Mouse (Mus musculus): ENCODE measurements at regions not wholly inside any gene's neighbourhood (a gene's known extent, or its start where the extent isn't known, plus 50 kb on each side); places are given as distances from the start of the nearest gene placed in this dataset.

DNA sequence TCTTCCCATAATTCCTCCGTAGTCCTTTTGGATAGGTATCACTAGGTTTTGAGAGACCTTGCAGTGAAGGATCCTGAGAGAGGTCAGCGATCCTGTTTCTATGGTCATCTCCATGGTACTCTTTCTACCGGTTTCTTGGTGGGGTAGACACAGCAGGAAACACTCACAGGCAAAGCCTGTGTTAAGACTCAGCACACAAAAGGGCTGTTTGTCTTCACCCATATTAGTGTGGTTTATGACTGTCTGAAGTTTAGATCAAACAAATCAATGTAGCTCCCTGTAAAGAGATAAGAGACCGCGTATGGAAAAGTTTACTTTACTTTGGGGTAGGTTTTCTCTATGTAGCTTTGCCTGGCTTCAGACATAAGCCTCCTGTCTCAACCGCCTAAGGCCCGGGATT, 282.5 kb upstream of the Rbms1 start:
- no peak for DNase-seq (ENCODE audit: low spot score)

DNA sequence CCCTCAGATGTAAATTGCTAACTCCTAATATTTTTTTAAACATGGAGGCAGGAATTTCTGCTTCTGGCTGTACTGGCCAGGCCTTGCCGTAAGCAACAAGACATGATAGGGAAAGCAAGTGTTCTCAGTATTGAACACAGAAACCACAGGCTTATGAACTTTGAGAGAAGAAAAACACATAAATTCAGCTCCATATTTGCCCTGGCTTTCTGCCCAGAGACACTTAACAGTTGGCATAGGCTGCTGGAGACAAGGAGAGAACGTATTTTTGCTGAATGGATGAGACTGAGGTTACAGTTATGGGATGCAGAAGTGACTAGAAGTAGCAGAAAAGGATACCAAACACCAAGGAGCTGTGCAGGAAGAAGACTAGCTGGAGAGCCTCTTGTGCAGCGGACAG, 258.7 kb upstream of the Rbms1 start:
- DNase-seq (ENCODE audit: low spot score) = no peak

DNA sequence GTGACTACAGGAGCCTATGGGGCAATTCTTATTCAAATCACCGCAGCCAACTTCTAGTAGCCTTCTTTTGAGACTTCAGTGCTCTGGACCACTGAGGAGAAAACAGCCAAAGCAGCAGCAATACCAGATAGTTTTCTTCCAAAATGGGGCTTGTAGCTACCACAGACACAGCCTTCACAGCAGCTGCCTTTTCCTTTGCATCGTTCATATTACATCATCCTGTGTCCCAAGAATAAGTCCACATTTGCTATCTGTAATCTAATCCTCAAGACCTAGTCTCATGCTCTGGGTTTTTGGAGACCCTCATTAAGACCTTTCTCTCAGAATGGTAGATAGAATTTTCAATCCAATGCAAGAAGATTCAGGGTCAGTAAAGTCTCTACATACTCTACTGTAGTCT, 258.2 kb upstream of the Rbms1 start:
- DNase-seq (ENCODE audit: low spot score) = no peak

DNA sequence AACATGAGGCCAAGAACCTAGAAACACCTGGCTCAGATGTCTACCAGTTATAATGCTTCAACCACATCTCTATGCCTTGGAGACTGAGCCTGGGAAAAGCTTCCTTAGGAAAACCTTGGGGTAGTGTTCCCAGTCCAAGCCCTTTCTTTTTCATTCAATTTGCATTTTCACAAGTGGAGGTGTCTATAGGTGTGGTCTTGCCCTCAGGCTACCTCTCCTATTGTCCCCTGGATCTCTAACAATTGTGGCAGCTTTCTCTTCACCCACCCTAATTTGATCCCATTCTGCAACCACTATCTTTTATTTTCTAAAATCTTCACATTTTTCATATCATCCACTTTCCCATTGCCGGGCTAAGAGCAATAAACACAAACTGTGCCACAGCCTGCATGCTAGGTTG, 251.0 kb upstream of the Rbms1 start:
- DNase-seq (ENCODE audit: low spot score) = no peak

DNA sequence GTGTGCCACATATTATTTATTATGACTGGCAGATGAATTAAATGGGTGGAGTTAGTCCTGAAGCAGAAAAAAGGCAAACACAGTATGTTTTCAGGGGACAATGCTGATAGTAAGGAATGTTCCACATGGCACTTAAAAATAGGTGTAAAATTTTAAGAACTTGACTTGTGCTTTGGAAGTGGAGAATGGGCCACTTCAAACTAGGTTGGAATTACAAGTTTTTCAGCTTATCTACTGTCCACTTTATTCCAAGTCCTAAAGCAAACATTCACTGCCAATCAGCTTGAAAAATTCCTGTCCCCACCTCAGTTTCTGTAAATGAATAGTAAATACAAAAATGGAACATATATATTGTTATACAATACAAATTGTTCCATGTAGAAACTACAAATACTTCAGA, 238.4 kb upstream of the Rbms1 start:
- DNase-seq (ENCODE audit: low spot score) = no peak

DNA sequence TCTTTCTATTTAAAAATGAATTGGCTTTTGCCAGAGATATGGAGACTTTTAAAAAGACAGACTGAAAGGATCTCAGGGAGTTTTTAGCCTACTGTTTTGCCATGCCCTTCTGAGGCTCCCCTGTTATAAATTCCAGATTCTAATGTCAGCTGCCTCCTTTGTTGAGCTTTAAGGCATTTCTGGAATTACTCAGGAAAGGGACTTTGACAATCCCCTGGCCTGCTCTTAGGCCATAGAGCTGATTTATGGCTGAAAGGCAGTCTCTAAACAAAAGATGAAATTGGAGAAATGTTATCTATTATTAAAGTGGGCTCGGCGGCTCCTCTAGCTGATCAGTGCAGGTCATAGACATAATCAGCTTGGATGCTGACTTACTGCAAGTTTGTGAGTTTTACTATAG, 231.0 kb upstream of the Rbms1 start:
- DNase-seq (ENCODE audit: low spot score) = no peak

DNA sequence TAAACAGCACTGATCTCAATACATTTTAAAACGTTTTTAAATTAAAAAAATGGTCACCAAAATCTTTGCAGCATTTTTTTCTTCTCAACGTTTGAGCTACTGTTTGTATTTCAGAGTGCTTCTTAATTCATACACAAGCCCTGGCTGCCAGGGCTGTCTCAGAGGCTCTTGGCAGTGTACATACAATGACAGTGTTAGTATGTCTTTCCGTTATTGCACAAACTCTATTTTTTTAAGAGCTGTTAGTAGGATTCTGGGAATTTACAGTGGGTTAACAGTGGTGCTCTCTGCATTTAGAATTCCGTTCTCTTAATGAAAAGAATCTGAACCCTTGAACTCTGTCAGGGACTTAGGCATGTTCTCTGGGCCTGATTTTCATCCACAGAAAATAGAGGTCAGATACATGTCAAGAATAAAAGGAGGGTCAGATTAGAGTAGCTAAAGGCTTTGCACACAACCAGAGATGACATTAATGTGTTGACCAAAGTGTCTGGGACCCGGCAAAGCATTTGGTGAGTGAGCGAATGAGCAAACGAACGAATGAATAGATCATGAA, 219.5 kb upstream of the Rbms1 start:
- no peak for DNase-seq (ENCODE audit: low spot score)

DNA sequence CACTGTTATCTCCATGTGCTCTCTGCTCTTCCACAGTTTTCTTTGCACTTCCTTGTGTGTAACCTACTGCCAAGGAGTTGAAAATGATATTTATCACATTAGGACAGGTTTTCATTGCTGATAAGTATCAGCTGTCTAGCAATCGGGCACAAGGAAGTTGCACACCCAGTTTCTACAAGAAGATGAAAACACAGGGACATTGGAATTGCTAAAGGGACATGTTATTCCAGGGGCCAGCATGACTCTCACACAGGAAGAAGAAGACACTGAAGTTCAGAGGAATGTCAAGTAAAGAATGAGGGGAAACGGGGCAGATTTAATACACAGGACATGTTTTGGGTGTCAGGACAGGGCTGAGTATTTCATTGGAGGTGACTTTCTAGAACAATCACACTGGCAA, 214.8 kb upstream of the Rbms1 start:
- no peak for DNase-seq (ENCODE audit: low spot score)

DNA sequence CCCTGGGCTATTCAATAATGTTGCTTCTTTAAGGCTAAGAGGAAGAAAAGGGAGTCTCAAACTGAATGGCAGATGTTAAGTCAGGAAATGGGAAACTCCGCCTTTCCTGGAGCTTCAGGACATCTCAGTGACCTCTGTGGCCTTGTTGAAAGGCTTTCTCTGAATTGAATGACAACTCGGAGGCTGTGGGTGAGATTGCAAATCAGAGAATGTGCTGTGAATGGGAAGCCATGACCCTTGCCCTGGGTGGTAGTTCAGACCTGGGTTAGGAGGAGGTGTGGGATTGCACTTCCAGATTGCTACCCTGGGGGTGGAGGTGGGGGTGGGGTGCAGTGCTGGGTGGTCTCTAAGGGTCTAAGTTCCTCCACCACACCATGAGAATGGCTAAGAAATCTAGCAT, 213.8 kb upstream of the Rbms1 start:
- no peak for DNase-seq (ENCODE audit: low spot score)

DNA sequence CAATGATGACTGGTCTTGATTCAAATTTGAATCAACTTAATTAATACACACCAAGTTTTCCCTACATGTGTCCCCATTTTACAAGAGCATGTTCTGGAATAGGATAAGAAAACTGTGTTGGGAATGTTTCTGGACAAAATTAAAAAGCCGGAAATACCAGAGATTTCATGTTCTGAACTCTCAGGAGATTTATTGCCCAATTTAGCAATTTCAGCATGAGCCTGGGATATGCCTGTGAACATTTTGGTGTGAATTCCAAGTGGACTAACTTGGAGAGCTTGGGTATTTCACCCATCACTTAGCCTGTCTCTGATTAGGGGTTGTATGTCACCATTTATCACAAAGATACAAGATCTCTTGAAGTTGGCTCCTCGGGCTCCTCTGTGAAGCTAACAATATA, 210.6 kb upstream of the Rbms1 start:
- DNase-seq (ENCODE audit: low spot score) = no peak

DNA sequence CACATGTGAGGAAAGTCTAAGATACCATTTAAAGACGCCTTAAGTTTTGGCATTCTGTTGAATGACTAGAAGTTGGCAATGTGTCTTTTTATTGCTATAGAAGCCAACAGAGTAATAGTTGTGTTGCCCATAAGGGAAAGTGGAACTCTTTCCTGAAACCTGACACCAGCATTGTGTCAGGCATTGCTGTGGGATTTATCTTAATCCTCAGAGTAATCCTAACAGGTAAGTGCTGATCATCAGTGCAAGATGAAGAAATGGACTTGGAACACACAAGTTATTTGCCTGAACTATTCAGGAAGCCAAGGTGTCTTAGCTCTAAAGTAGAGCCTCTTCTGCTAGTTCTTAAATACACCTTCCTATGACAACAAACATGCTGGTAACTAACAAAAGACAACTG, 198.3 kb upstream of the Rbms1 start:
- no peak for DNase-seq (ENCODE audit: low spot score)

DNA sequence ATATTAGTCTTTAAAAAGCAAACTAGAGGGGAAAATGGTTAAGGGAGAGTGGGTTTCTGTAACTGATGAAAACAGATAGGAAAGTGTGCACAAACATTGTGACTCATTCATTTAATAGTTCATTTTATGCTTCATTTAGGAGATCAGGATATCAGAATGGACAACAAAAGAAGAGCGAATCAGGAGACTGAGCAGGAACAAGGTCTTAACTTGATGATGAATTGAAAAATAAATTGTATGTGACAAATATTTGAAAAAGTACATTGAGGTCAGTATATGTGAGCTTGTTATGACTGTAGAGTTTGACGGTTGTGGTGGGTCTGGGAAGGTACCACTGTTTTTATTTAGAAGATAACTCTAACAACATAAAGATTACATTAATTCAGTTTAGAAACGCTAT, 196.8 kb upstream of the Rbms1 start:
- no peak for DNase-seq (ENCODE audit: low spot score)

DNA sequence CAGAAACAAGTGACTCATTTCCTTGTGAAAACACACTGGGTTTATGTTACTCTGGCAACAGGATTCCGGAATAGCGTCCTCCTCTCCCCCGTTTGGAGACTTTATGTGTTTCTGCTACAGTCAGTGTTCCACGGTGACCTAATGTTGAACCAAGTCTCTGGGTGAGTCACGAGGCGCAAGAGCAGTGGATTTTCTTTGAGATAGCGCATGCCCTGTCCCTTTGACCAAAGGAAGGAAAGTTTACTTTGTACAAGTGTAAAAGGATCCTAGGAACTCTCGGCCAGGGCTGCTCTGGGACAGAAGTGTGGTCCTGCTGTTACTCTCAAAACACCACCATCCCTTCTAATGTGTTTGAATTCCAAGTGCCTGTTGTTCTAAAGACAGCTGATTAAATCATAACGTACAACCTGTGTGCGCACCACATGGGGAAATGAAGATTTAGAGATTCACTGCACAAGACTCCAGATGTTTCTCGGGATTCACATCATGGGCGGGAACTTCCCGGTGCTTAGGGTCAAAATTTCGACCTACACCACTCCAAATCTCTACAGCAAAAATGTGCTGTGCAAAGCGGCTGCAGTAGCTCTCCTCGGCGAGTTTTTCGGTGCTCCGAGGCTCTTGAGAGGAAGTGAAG, 176.1 kb upstream of the Rbms1 start:
- peak; percentile 18 for DNase-seq (ENCODE audit: low spot score)

DNA sequence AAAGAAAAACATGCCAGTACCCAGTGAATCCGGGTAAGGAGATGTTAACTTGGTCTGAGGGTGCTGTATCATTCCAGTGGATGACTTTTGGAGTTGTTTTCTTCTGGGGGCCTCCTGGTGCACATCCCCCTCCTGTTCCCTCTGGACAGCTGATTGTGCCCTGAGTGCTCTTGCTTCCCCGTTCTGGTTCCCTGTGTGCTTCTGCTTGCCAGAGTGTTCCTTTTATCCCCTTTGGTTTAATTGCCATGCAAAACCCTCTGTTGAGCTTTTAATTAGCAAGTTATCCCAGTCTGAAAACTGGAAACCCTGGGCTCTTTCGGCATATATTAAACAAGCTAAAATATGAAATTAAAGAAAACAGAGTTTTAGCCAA, 175.6 kb upstream of the Rbms1 start:
- DNase-seq (ENCODE audit: low spot score) = no peak

DNA sequence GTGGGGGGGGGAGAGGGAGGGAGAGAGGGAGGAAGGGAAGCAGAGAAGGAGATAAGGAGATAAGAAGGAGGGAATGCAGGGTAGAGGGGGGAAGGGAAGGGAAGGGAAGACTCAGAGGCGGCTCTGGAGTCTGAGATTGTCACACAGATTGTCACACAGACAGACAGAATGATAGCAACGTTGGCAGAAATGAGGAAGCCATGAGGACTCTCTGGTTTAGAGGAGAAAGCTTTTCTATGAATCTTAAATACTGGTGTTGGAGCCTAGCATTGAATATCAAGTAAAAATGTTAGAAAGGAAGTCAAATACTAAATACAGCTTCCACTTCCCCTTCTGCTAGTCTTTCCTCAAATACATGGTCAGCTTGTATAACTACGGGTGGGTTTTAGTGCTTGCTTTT, 174.4 kb upstream of the Rbms1 start:
- DNase-seq (ENCODE audit: low spot score) = no peak

DNA sequence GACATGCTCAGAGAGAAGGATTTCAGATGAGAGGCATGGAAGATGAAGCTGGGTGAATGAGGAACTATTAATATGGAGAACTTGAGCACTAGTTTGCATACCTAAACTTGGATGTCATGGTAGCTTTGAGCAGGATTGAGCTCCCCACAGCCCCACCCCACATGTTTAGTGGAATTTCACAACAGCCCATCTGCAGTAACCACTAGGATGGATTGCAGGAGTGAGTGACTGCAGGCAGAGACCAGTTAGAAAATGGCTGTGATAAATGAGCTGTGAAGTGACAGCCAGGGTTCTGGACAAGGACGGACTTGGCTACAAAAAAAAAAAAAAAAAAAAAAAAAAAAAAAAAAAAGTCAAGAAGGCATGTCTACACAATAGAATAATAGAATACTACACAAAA, 173.9 kb upstream of the Rbms1 start:
- DNase-seq (ENCODE audit: low spot score) = no peak

DNA sequence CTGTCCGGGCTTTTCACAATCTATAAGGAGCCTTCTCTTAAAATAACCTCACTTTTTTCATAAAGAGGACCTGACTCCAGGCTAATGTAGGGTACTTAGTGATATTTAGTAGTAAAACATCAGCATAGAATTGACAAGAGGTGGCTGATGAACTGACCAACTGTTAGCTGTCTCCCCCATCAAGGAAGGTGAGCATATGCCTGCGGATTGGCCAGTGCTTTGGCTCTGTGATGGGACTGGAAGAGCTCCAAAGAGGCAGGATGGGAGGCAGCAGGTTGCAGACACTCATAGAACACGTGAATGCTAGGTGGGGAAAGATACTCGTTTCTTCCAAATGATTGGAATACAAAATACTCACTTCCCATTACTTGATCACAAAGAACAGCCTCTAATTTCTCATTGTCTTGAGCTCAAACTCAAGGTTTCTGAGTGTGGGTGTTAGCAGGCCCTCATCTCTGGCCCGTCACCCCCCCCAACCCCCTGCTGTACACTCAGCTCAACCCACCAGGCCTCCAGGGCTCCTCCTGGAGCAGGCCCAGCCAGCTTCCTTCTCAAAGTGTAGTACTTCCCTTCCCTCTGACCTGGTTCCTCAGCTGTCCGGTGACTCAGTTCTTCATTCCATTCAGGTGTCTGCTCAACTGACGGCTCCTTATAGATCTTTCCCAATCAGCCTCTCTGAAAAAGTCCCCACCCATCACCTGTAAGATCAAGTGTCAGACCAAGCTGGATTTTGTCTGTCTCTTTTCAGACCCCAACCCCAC, 160.2 kb upstream of the Rbms1 start:
- no peak for DNase-seq (ENCODE audit: low spot score)

DNA sequence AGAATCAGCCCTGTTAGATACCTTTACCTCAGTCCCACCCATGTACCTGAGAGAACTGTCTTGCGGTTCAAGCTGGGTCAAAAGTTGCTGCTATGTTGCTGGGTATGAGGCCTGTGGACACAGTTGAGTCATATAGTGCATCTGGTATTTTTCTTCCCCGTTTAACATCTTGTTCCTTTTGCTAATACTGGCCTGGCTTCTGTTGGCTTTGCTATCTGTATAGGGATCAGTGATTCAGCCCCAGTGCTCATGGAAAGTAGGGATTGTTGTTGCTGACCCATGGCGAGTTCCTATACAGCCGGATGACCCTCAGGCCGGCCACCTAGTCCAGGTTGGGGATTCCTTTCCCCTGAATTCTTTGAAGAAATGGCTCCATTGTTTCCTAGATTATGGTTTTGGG, 158.3 kb upstream of the Rbms1 start:
- no peak for DNase-seq (ENCODE audit: low spot score)

DNA sequence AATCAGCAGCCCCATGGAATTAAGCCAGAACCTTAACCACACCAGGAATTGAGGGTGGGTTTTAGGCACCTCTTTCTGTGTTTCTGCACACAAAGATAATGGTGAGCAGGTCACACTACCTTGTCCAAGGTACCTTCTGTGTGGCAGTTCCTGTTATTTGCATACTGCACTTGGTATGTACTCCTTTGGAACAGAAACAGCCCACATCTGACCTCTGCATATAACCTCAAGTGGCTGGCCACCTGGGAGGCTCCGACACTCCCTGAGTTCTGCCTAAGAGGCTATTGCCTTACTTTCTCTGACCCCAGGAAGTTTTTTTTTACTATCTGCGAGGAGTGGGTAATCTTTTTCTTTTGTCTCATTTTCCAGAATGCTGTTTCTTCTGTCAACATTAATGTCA, 151.6 kb upstream of the Rbms1 start:
- DNase-seq (ENCODE audit: low spot score) = no peak

DNA sequence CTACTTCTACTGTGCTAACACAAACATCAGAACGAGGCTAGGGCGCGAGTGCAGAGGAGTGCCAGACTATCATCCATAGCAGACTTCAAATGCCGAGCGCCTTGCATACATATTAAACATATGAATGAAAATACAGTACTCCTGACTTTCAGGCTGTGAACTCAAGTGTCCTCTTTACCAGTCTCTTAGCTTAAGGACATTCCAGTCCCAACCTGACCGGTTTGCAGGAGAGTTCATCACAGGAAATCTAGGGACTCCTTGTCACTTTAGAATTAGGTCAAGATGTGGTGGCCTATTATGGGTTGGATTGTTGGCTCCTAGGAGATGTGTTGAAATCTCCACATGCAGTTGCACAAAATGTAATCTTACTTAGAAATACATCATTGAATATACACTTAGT, 150.9 kb upstream of the Rbms1 start:
- no peak for DNase-seq (ENCODE audit: low spot score)

DNA sequence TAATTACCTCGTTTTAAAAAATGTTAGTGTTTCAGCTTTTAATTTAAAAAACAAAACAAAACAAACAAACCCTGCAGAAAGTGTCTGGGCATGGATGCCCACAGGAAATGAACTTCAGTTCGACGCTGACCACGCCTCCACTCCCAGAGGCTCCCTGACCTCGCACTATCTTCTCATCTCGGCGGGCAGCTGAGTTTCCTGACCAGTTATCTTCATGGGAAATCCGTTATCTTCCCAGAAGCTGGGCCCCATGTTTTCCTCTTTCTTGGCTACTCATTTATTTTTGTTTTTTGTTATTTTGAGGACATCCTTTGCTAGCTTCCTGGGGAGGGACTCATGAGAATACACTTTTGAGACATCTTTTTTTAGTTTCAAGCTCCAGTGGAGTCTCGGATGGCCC, 147.6 kb upstream of the Rbms1 start:
- no peak for DNase-seq (ENCODE audit: low spot score)

DNA sequence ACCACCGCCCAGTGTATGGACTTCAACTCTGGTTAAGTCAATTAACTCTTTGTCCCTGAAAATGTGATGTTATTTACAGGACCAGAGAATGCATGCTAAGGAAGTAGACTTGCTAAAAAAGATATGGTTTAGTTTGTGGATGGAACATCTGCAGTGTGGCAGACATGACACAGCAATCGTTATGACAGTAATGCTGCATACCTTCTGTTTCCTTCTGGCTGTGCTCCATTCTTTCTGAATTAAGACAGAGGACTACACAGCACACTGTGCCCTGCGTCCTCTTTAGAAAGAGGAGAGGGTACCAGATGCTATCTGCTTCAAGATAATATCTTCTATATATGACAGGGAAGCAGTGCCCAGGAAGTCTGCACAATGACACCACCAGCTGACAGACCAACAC, 146.6 kb upstream of the Rbms1 start:
- DNase-seq (ENCODE audit: low spot score) = no peak

DNA sequence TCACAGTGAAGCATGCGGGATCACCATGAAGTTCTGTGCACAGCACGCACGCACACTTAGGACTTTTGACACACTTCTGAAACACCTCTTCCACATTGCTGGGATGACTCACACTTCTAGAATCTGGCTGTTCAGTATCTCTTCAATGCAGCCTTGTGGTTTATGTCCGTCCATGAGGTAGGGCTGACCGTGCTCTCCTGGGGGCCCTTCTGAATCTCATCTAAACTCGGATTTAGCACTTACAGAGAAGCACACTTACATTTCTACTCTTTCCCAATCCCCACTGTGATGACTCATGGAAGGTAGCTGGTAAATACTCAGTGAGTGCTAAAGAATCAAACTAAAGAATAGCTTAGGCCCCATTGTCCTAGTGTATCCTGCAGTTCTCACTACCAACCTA, 142.2 kb upstream of the Rbms1 start:
- DNase-seq (ENCODE audit: low spot score) = no peak

DNA sequence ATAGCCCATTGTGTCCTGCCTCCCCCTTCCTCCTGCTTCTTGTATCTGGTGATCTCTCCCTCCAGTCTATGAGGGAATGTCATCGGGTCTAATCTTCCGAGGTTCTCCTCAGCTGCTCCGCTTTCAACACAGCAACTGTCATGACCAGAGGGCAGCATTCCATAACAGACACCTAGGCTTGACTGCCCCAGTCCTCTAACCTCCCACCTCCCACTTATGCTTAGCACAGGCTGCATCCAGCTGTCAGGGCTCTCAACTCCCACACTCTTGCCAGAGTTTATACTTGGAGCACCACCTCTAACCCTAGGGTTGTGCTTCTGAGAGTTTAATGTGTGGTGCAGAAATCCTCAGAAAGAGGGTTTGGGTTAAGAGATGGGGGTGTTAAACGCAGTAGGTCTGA, 137.9 kb upstream of the Rbms1 start:
- DNase-seq (ENCODE audit: low spot score) = no peak
